Mouse (Mus musculus) forebrain, embryonic 16.5 days (tissue): ENCODE measurements at regions not wholly inside any gene's neighbourhood (a gene's known extent, or its start where the extent isn't known, plus 50 kb on each side); places are given as distances from the start of the nearest gene placed in this dataset.

Experiments
- ATAC-seq: fragments of 200-750 bp; cut with Nextera tagmentation; 2 replicates; pipeline ENCODE4 v1.8.0; 2017; ENCODE audit warnings: mild to moderate bottlenecking, moderate library complexity
- H3K27ac ChIP-seq: fragments of 300-500 bp; sonication (generic); 2 replicates; pipeline ENCODE4 v1.5.1; 2014; ENCODE audit warnings: low read length, control low read depth
- H3K27me3 ChIP-seq: fragments of 300-500 bp; sonication (generic); replicated peaks from 2 replicates; pipeline ENCODE4 v1.6.1; 2014; ENCODE audit warnings: low read length; ENCODE audit not compliant: control insufficient read depth, insufficient read depth
- H3K36me3 ChIP-seq: fragments of 300-500 bp; sonication (generic); 2 replicates; pipeline ENCODE4 v1.6.1; 2014; ENCODE audit not compliant: control insufficient read depth, insufficient read depth
- H3K4me1 ChIP-seq: fragments of 300-500 bp; sonication (generic); replicated peaks from 2 replicates; pipeline ENCODE4 v1.6.1; 2014; ENCODE audit warnings: low read length; ENCODE audit not compliant: control insufficient read depth, insufficient read depth
- H3K4me2 ChIP-seq: fragments of 300-500 bp; sonication (generic); 2 replicates; pipeline ENCODE4 v1.6.1; 2014; ENCODE audit warnings: mild to moderate bottlenecking, low read length, control low read depth
- H3K4me3 ChIP-seq: fragments of 300-500 bp; sonication (generic); replicated peaks from 2 replicates; pipeline ENCODE4 v1.5.1; 2014; ENCODE audit warnings: mild to moderate bottlenecking, low read length, control low read depth
- H3K9ac ChIP-seq: fragments of 300-500 bp; sonication (generic); replicated peaks from 2 replicates; pipeline ENCODE4 v1.6.1; 2014; ENCODE audit warnings: low read depth, low read length, control low read depth
- H3K9me3 ChIP-seq: fragments of 300-500 bp; sonication (generic); 2 replicates; pipeline ENCODE4 v1.6.1; 2016; ENCODE audit warnings: low read length; ENCODE audit not compliant: control insufficient read depth
- WGBS: fragments of 180-500 bp; shearing (Covaris S2); extraction: QIAGEN DNeasy Blood & Tissue Kit; methylation state at CpG from one replicate; pipeline ENCODE4 v1.1.7; 2014; 5-methylcytosine and 5-hydroxymethylcytosine counted together

DNA sequence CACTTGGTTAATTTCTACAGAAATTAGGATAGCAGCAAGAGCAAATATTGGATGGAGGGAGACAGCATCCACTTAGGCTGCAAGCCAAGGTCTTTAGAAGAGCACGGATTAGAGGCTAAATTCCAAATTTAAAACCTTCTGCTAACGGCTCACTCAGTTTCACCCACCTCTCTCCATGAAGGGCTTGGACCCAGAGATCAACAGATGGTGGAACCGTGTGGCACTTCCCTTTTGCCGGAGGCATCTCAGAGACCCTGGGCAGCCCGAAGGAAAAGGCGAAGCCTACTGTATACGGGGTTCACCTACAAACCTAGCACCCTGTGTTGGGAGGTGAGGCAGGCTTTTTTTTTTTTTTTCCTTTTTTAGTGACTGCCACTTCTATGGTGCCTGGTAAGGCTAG is 229.9 kb downstream of the Gm45692 start:
- peaks cover 12% of the 10 kb centered on the region for H3K4me1 ChIP-seq
- no peak overlapping the region for H3K4me3 ChIP-seq
- WGBS: 66% methylated on average over 7 of the region's 7 CpGs
- H3K27ac ChIP-seq: no peak overlapping the region
- H3K4me2 ChIP-seq: no peak overlapping the region
- no peaks in the 10 kb centered on the region for H3K9me3 ChIP-seq
- no peaks in the 10 kb centered on the region for H3K27me3 ChIP-seq
- no peak overlapping the region for H3K9ac ChIP-seq
- ATAC-seq: no peak
- no peaks in the 10 kb centered on the region for H3K36me3 ChIP-seq

- Histone ChIP-seq H3K4me3 (no peak overlapping the region), H3K27ac (no peak overlapping the region), H3K4me1 (peaks cover 12% of the 10 kb centered on the region), H3K9me3 (no peaks in the 10 kb centered on the region), H3K27me3 (no peaks in the 10 kb centered on the region), H3K36me3 (no peaks in the 10 kb centered on the region), H3K9ac (no peak overlapping the region), H3K4me2 (no peak overlapping the region)
- ATAC-seq: no peak
- WGBS: 80% methylated on average over 3 of the region's 3 CpGs
These were observed 230.5 kb downstream of the Gm45692 start for GRCm38 (mm10) chr8:26349854-26350253.

DNA sequence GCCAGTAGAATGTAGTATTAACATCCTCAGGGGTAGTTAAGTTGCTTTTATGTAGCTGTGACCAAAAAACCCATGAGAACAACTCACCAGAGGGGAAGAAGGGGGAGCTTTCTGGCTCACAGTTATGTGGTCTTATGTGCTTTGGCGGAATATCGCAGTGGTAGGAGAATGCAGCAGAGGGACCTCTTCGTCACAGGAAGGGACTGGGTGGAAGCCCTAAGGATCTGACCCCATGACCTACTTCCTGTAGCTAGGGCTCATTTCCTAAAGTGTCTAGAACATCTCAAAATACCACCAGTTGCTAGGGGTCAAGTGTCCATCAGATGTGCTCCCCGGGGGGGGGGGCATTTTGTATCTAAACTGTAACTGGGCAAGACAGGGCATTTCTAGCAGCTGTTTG is 231.3 kb downstream of the Gm45692 start:
- H3K36me3 ChIP-seq: no peaks in the 10 kb centered on the region
- no peak overlapping the region for H3K27ac ChIP-seq
- H3K9ac ChIP-seq: no peak overlapping the region
- no peaks in the 10 kb centered on the region for H3K9me3 ChIP-seq
- no peak overlapping the region for H3K4me3 ChIP-seq
- H3K4me1 ChIP-seq: peaks cover 12% of the 10 kb centered on the region
- no peak for ATAC-seq
- H3K4me2 ChIP-seq: no peak overlapping the region
- WGBS: 92% methylated on average over 4 of the region's 4 CpGs
- H3K27me3 ChIP-seq: no peaks in the 10 kb centered on the region

GRCm38 (mm10) chr8:26351643-26352540 is 232.6 kb downstream of the Gm45692 start:
- H3K9ac ChIP-seq: 0 out of 2 replicates have a peak overlapping the region, but pooled peaks have one; percentile 20
- WGBS: 52% methylated on average over 21 of the region's 21 CpGs
- ATAC-seq: peak; percentile 67

DNA sequence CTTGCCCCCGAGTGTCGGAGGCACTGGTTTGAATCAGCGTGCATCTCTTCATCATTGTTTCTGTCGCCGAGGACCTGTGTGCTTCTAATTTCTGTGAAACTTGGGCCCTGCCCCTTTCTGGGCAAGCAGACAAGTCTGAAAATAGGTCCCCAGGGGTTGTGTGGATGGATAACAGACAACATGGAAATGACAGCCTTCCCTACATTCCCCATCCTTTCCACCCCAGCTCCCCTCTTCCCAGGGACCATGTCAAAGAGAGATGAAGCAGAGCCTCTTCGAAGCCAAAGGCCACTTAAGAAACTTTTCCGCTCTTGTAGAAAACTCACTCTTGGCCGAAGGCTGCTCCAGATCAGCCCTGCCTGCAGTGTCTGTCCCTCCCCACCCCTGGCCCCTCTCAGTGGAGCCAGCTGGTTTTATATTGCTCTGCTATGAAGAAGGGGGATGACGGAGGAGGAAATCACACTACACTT is 233.2 kb downstream of the Gm45692 start:
- ATAC-seq: no peak
- Histone ChIP-seq H3K4me2 (peak overlapping the region; percentile 42), H3K36me3 (no peaks in the 10 kb centered on the region), H3K27ac (no peak overlapping the region), H3K9ac (no peak overlapping the region), H3K27me3 (no peaks in the 10 kb centered on the region), H3K9me3 (no peaks in the 10 kb centered on the region), H3K4me1 (peaks cover 12% of the 10 kb centered on the region), H3K4me3 (no peak overlapping the region; the same call in 1 of the 2 replicates)
- WGBS: 59% methylated on average over 9 of the region's 9 CpGs

More at GRCm38 (mm10) chr8:26351643-26352540, 232.6 kb downstream of the Gm45692 start:
- no peaks in the 10 kb centered on the region for H3K36me3 ChIP-seq
- peaks cover 12% of the 10 kb centered on the region for H3K4me1 ChIP-seq
- no peaks in the 10 kb centered on the region for H3K9me3 ChIP-seq
- H3K27me3 ChIP-seq: no peaks in the 10 kb centered on the region
- peak overlapping the region; percentile 14 for H3K4me3 ChIP-seq
- peak overlapping the region; percentile 42 for H3K4me2 ChIP-seq
- no peak overlapping the region for H3K27ac ChIP-seq

DNA sequence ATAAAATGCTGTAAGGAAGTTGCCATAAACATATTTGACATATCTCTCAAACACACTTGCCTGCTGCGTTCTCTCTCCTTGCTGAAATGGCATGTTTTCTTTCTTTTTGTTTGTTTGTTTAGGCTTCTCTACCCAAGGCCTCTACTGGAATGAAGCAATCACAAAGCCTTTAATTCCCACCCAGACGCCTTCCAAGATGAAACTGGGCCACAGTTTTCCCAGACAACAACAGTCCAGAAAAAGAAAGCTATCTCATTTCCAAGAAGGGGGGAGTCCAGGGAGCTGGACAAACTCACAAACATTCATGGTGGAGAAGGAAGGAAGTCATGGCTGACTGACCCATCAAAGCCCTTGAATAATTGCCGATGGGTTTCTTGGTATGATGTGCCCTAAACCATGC is 234.1 kb downstream of the Gm45692 start:
- Histone ChIP-seq H3K4me3 (no peak overlapping the region), H3K4me2 (no peak overlapping the region), H3K27ac (no peak overlapping the region), H3K27me3 (no peaks in the 10 kb centered on the region), H3K9me3 (no peaks in the 10 kb centered on the region), H3K36me3 (no peaks in the 10 kb centered on the region), H3K9ac (no peak overlapping the region), H3K4me1 (peaks cover 12% of the 10 kb centered on the region)
- no peak for ATAC-seq
- 86% methylated on average over 3 of the region's 3 CpGs for WGBS

GRCm38 (mm10) chr8:26354516-26354915 is 235.2 kb downstream of the Gm45692 start:
- ATAC-seq: no peak
- H3K4me1 ChIP-seq: peaks cover 9% of the 10 kb centered on the region
- H3K4me2 ChIP-seq: no peak overlapping the region
- 77% methylated on average over 4 of the region's 4 CpGs for WGBS
- no peak overlapping the region for H3K9ac ChIP-seq
- H3K27ac ChIP-seq: no peak overlapping the region
- H3K36me3 ChIP-seq: no peaks in the 10 kb centered on the region
- H3K27me3 ChIP-seq: no peaks in the 10 kb centered on the region
- H3K9me3 ChIP-seq: no peaks in the 10 kb centered on the region
- H3K4me3 ChIP-seq: no peak overlapping the region

DNA sequence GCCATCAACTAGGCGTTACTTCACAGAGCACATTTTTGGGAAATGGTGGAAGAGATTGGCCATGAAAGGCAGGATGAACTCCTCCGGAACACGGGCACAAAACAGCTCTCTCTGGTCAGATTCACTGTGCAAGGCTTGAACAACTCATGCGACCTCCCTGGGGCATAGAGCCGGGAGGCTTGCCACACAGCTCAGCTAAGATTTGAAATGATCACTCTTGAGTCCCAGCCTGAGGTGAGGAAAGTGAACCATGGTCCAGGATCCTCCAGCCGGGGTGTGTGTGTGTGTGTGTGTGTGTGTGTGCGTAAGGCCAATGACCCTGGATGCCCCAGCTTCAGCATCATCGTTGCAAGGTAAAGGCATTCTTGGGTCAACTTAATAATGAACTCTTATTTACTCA is 237.5 kb downstream of the Gm45692 start:
- H3K4me2 ChIP-seq: no peak overlapping the region
- H3K36me3 ChIP-seq: no peaks in the 10 kb centered on the region
- no peak overlapping the region for H3K4me3 ChIP-seq
- no peaks in the 10 kb centered on the region for H3K27me3 ChIP-seq
- no peaks in the 10 kb centered on the region for H3K9me3 ChIP-seq
- no peak overlapping the region for H3K9ac ChIP-seq
- WGBS: 91% methylated on average over 8 of the region's 8 CpGs
- ATAC-seq: no peak
- H3K4me1 ChIP-seq: peaks cover 9% of the 10 kb centered on the region
- H3K27ac ChIP-seq: no peak overlapping the region

- Histone ChIP-seq H3K9ac (no peak overlapping the region), H3K4me1 (no peaks in the 10 kb centered on the region), H3K27me3 (no peaks in the 10 kb centered on the region), H3K4me2 (no peak overlapping the region), H3K36me3 (no peaks in the 10 kb centered on the region), H3K9me3 (no peaks in the 10 kb centered on the region), H3K27ac (no peak overlapping the region), H3K4me3 (no peak overlapping the region)
- WGBS: 61% methylated on average over 13 of the region's 13 CpGs
- ATAC-seq: no peak
These were observed 239.4 kb downstream of the Gm45692 start for GRCm38 (mm10) chr8:26358711-26359136.
